10 mouse cellular contexts compared by ENCODE assay signal in the genomic region with DNA sequence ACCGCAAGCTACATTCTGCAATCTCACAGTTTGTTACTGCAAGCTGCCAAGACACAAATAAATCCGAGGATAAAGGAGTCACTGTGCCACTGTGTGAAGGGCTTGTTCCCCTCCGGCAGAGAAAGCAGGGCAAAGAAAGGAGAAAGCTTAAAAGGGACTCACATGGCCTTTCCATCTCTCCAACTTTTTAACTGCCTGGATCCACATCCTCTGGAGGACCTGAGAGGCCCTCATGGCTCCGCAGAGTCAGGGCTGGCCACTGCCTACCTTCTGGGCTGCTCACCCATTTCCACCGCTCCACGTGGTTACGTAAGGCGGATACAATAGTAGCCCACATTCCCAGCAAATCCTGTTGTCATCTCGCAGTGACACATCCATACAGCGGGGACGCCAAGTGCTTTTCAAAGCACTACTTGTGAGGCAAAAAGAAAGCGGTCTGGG.
DNase-seq lines count a peak whose midpoint lies in the region; ATAC-seq and TF ChIP-seq lines count a peak whose summit lies in the region.
"Had no signal": no experiment of that assay in that cellular context is flagged by ENCODE, and none has a peak within 500 bp of the region (broad histone marks: within the 10 kb centered on the region; RNA-seq: fewer than 3 reads in every experiment).

No protein-coding gene starts in this region.

- peak; percentile 70 for DNase-seq in layer of hippocampus, adult 11-12 months (ENCODE audit: low spot score)
- no peak for DNase-seq in layer of hippocampus, adult 9-10 months (ENCODE audit: low spot score)
- peak; percentile 44 to 64 for DNase-seq in layer of hippocampus, adult 2 months (ENCODE audit: low spot score in 2 of 2)
- no peak for DNase-seq in embryo, embryonic 11 days
- no peak for DNase-seq in adrenal gland, postnatal 25 days
- no peak for DNase-seq in thymus, postnatal 10 days (ENCODE audit: low spot score in 2 of 2)
- DNase-seq: adrenal gland, adult 2 months had no signal

- peak overlapping the region; percentile 7 for H3K4me2 ChIP-seq in midbrain, embryonic 13.5 days (replicated peaks)
- no peak overlapping the region for H3K4me2 ChIP-seq in intestine, embryonic 15.5 days (replicated peaks)

- no peak for TF ChIP-seq CTCF in layer of hippocampus, adult 2 months (conservative IDR thresholded peaks at IDR 0.05)

- H3K9ac ChIP-seq in midbrain, embryonic 13.5 days (replicated peaks) = no peak overlapping the region
- no peak overlapping the region for H3K9ac ChIP-seq in intestine, embryonic 15.5 days

- 45% methylated on average over 12 of the region's 12 CpGs for whole genome bisulfite sequencing in midbrain, embryonic 13.5 days
- 76% methylated on average over 12 of the region's 12 CpGs for WGBS in intestine, embryonic 15.5 days

- peak overlapping the region; percentile 89 for H3K27ac ChIP-seq in layer of hippocampus, adult 2 months
- peak overlapping the region; percentile 67 for H3K27ac ChIP-seq in midbrain, embryonic 13.5 days
- H3K27ac ChIP-seq in intestine, embryonic 15.5 days = no peak overlapping the region

- no peaks in the 10 kb centered on the region for H3K27me3 ChIP-seq in midbrain, embryonic 13.5 days
- H3K27me3 ChIP-seq in intestine, embryonic 15.5 days (replicated peaks) = no peaks in the 10 kb centered on the region
- H3K27me3 ChIP-seq: CH12.LX had no signal

- H3K4me1 ChIP-seq in midbrain, embryonic 13.5 days (replicated peaks) = peaks cover 39% of the 10 kb centered on the region
- no peaks in the 10 kb centered on the region for H3K4me1 ChIP-seq in intestine, embryonic 15.5 days (replicated peaks)

- H3K9me3 ChIP-seq in midbrain, embryonic 13.5 days = no peaks in the 10 kb centered on the region
- H3K9me3 ChIP-seq in intestine, embryonic 15.5 days = no peaks in the 10 kb centered on the region

- ATAC-seq in midbrain, embryonic 13.5 days = peak; percentile 79
- no peak for ATAC-seq in intestine, embryonic 15.5 days

- H3K36me3 ChIP-seq in midbrain, embryonic 13.5 days = peaks cover under 1% of the 10 kb centered on the region; the same call in 1 of the 2 replicates
- 0 out of 2 replicates have a peak, but pooled peaks cover 4% of the 10 kb centered on the region for H3K36me3 ChIP-seq in intestine, embryonic 15.5 days

- peak overlapping the region; percentile 51 for H3K4me3 ChIP-seq in layer of hippocampus, adult 2 months
- no peak overlapping the region for H3K4me3 ChIP-seq in midbrain, embryonic 13.5 days (replicated peaks)
- H3K4me3 ChIP-seq in intestine, embryonic 15.5 days (replicated peaks) = no peak overlapping the region

Comparison
In these comparisons a context has a peak if more than half of its experiments do, and no peak if none do; other contexts are left out.
1. DNase-seq: peak in layer of hippocampus, adult 11-12 months (single experiment) and layer of hippocampus, adult 2 months (2 of 2); none in layer of hippocampus, adult 9-10 months (single experiment), embryo, embryonic 11 days (single experiment), adrenal gland, postnatal 25 days (single experiment) and thymus, postnatal 10 days (0 of 2).